Mouse (Mus musculus) ES-E14 (cell line): Measurements from ENCODE around the gene Supt3. TPM values are rescaled to one million over a fixed set of nuclear protein-coding genes. Genes with fewer than 3 reads are reported as not detected.

Experiments
- DNase-seq: peaks from one replicate; pipeline ENCODE4 v3.0.0-alpha.2; 2013; ENCODE audit warnings: low read depth, low spot score
- H3K27ac ChIP-seq: 2 replicates; pipeline ENCODE4 v1.5.1; 2012; ENCODE audit warnings: low read depth, mild to moderate bottlenecking, low read length, moderate library complexity, mixed read lengths; ENCODE audit not compliant: poor library complexity, insufficient read depth, severe bottlenecking
- H3K36me3 ChIP-seq: 2 replicates; pipeline ENCODE4 v1.6.1; 2012; ENCODE audit warnings: mild to moderate bottlenecking, low read length, moderate library complexity, mixed read lengths; ENCODE audit not compliant: control insufficient read depth, poor library complexity, insufficient read depth, severe bottlenecking
- H3K4me1 ChIP-seq, 2 experiments: fragments of 150-350 bp in 1 of 2; sonication (generic) in 1 of 2; 2 replicates each; pipeline ENCODE4 v1.6.1; 2012; ENCODE audit warnings: low read length in 2 of 2, mild to moderate bottlenecking in 1 of 2, mixed read lengths in 1 of 2; ENCODE audit not compliant: control insufficient read depth in 2 of 2, insufficient read depth in 2 of 2, poor library complexity in 1 of 2
- H3K4me3 ChIP-seq, 2 experiments: fragments of 150-350 bp in 1 of 2; sonication (generic) in 1 of 2; 2 replicates each; pipeline ENCODE4 v1.5.1; 2012; ENCODE audit warnings: low read length in 2 of 2, low read depth in 1 of 2, mild to moderate bottlenecking in 1 of 2, mixed read lengths in 1 of 2; ENCODE audit not compliant: insufficient read depth in 1 of 2, poor library complexity in 1 of 2, severe bottlenecking in 1 of 2
- H3K9ac ChIP-seq: 2 replicates; pipeline ENCODE4 v1.6.1; 2012; ENCODE audit warnings: low read depth, mild to moderate bottlenecking, low read length, mixed read lengths; ENCODE audit not compliant: poor library complexity, insufficient read depth, severe bottlenecking
- H3K9me3 ChIP-seq: fragments of 150-350 bp; sonication (generic); 2 replicates; pipeline ENCODE4 v1.6.1; 2012; ENCODE audit warnings: low read depth, mild to moderate bottlenecking, low read length; ENCODE audit not compliant: control insufficient read depth, insufficient read depth
- CHD2 ChIP-seq: IDR thresholded peaks from 2 replicates; pipeline ENCODE4 v1.6.1; 2014; ENCODE audit warnings: mild to moderate bottlenecking, low read depth, low read length, inconsistent platforms
- HCFC1 ChIP-seq: IDR thresholded peaks from 2 replicates; pipeline ENCODE4 v1.6.1; 2012; ENCODE audit warnings: low read length, inconsistent platforms, borderline replicate concordance; ENCODE audit not compliant: insufficient read depth
- MAFK ChIP-seq: IDR thresholded peaks from 2 replicates; pipeline ENCODE4 v1.6.1; 2014; ENCODE audit warnings: mild to moderate bottlenecking, low read depth, low read length, inconsistent platforms; ENCODE audit not compliant: insufficient read depth
- ZC3H11A ChIP-seq: IDR thresholded peaks from 2 replicates; pipeline ENCODE4 v1.6.1; 2012; ENCODE audit warnings: low read depth, mild to moderate bottlenecking, inconsistent platforms, low read length, borderline replicate concordance
- ZNF384 ChIP-seq: IDR thresholded peaks from 2 replicates; pipeline ENCODE4 v1.6.1; 2012; ENCODE audit warnings: low read depth, low read length, inconsistent platforms
- in situ Hi-C, 2 experiments: fragments of 600-800 bp; cut with MboI; formaldehyde crosslinking; loops; one replicate each; pipeline ENCODE4 v1.15.1; 2025; ENCODE audit warnings: low sequenced_read_pairs in 2 of 2, inconsistent platforms in 1 of 2; ENCODE audit not compliant: unreplicated experiment in 2 of 2
- total RNA-seq: library from RNA; depleted of rRNA; stranded (reverse); fragments of 300-350 nt; gene quantifications from 2 replicates; pipeline ENCODE4 v1.2.3, GENCODE M21; 2012

Gene Supt3
- total RNA-seq, 1 experiment = 4.9 TPM

DNA sequence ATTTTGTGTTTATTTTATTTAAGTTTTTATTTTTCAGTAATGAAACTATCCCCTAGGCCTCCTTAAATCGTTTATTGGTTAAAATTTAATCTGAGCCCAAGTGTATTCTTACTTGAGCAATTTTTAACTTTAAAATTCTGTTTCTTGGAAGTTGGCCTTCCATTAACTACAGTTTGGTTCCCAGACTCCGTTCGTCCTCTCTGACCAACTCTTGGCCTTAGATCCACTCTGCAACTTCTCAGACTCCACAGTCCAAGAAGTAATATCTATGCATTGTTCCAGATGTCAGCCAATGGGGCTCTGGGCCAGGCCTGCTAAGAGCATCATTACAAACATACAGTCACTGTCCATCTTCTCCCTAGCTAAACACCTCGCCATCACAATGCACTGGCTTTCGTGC lies 309.4 kb downstream of the Supt3 start:
- no peak for DNase-seq
- no peak overlapping the region for H3K4me3 ChIP-seq
- no peak overlapping the region for H3K27ac ChIP-seq
- TF ChIP-seq MAFK (no peak), HCFC1 (no peak), ZNF384 (no peak), ZC3H11A (no peak), CHD2 (no peak)
- H3K9me3 ChIP-seq = no peaks in the 10 kb centered on the region
- in situ Hi-C loops = no loop called here
- no peaks in the 10 kb centered on the region for H3K4me1 ChIP-seq
- no peak overlapping the region for H3K9ac ChIP-seq
- no peaks in the 10 kb centered on the region for H3K36me3 ChIP-seq

DNA sequence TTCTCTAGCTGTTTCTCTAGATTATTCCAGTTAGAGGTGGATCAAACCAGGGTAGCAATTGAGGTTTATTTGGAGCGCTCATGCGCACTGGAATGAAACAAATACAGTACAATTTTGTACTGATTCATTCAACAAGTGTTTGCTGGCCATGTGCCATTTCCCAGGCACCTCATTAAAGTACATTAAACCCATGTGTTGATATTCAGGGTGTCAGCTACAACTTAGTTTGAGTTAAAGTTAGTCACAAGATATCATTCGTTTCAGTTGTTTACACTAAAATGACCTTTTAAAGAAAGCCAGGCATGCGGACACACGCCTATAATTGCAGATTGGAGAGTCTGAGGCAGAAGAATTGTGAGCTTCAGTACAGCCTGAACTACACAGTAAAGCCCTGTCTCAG lies 310.1 kb downstream of the Supt3 start:
- Histone ChIP-seq H3K4me1 (no peaks in the 10 kb centered on the region), H3K4me3 (no peak overlapping the region), H3K36me3 (no peaks in the 10 kb centered on the region), H3K9ac (no peak overlapping the region), H3K9me3 (no peaks in the 10 kb centered on the region), H3K27ac (no peak overlapping the region)
- no peak for DNase-seq
- in situ Hi-C loops = no loop called here
- TF ChIP-seq MAFK (no peak), HCFC1 (no peak), ZC3H11A (no peak), ZNF384 (no peak), CHD2 (no peak)

DNA sequence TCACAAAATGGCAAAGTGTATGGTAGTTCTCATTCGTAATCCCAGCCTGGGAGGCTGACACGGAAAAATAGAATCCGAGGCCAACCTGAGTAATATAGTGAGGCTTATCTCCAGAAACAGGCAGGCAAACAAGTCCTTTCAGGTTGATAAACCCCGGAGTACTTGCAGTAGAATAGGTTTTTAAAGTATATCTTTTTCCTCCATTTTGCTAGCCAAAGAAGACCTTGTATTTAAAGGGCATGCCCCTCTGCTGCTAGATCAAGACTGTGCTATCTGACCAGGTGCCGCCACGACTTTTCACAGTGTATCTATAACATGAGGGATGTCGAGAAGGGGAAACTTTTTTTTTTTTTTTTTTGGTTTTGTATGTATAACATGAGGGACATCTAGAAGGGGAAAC lies 324.1 kb downstream of the Supt3 start:
- in situ Hi-C loops = no loop called here
- H3K27ac ChIP-seq = no peak overlapping the region
- no peak overlapping the region for H3K4me3 ChIP-seq
- no peaks in the 10 kb centered on the region for H3K9me3 ChIP-seq
- no peak overlapping the region for H3K9ac ChIP-seq
- DNase-seq = no peak
- no peaks in the 10 kb centered on the region for H3K36me3 ChIP-seq
- H3K4me1 ChIP-seq = no peaks in the 10 kb centered on the region
- no peak for TF ChIP-seq ZC3H11A
- no peak for TF ChIP-seq HCFC1
- no peak for TF ChIP-seq CHD2
- TF ChIP-seq ZNF384 = no peak
- no peak for TF ChIP-seq MAFK

DNA sequence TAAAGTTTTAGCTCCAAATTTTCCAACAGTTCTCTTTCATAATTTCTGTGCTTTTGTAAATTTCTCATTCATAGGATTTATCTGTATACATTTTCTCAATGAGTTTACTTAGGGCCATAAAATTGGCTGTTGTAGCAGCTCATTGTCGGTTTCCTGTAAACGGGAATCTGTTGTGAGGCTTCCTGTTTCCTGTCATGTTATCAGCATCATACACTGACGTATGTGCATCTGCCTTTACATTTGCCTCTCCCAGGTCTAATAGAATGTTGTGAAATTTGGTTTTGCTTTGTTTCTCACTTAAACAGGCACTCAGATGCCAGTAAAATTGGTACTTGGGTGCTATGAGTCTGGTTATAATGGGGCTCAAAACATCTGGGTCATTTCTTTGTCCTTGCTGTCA lies 338.4 kb downstream of the Supt3 start:
- in situ Hi-C loops = no loop called here
- TF ChIP-seq ZNF384 (no peak), ZC3H11A (no peak), MAFK (no peak), HCFC1 (no peak), CHD2 (no peak)
- H3K9ac ChIP-seq = no peak overlapping the region
- no peak for DNase-seq
- H3K4me3 ChIP-seq = no peak overlapping the region
- H3K27ac ChIP-seq = no peak overlapping the region
- no peaks in the 10 kb centered on the region for H3K9me3 ChIP-seq
- H3K4me1 ChIP-seq = no peaks in the 10 kb centered on the region
- no peaks in the 10 kb centered on the region for H3K36me3 ChIP-seq
